ENCODE assay signal across 32 mouse cellular contexts in genomic region chr8:94440389-94440788, GRCm38 (mm10). TPM values are rescaled to one million over a fixed set of nuclear protein-coding genes. Genes with fewer than 3 reads are reported as not detected.
"Had no signal": no experiment of that assay in that cellular context is flagged by ENCODE, and none has a peak within 500 bp of the region (broad histone marks: within the 10 kb centered on the region; RNA-seq: fewer than 3 reads in every experiment).

No protein-coding gene starts in this region.

- H3K27ac ChIP-seq: limb, embryonic 10.5 days; limb, embryonic 12.5 days; limb, embryonic 13.5 days; limb, embryonic 15.5 days; liver, embryonic 12.5 days; liver, embryonic 13.5 days; liver, embryonic 14.5 days; liver, embryonic 15.5 days; lung, embryonic 15.5 days; macrophage; midbrain, embryonic 10.5 days; midbrain, embryonic 12.5 days; midbrain, embryonic 13.5 days; midbrain, embryonic 15.5 days had no signal

- DNase-seq: left cerebral cortex, postnatal 4 days; liver; liver, embryonic 13.5 days; liver, postnatal 0 days; lung, adult 18-20 months; lung, adult 2 months; lung, embryonic 14.5 days; lung, postnatal 10 days; lung, postnatal 14 days; lung, postnatal 36 days; lung, postnatal 4 days; midbrain, embryonic 14.5 days had no signal

- ATAC-seq: liver, embryonic 12.5 days; liver, postnatal 0 days; lung, postnatal 0 days; midbrain, embryonic 13.5 days; midbrain, embryonic 15.5 days; midbrain, embryonic 16.5 days had no signal

- H3K9me3 ChIP-seq: limb, embryonic 10.5 days; limb, embryonic 12.5 days; limb, embryonic 13.5 days; limb, embryonic 15.5 days; liver, embryonic 12.5 days; liver, embryonic 13.5 days; liver, embryonic 15.5 days; lung, embryonic 15.5 days; megakaryocyte, embryonic 14.5 days; midbrain, embryonic 10.5 days; midbrain, embryonic 12.5 days; midbrain, embryonic 13.5 days; midbrain, embryonic 15.5 days had no signal

- H3K4me1 ChIP-seq: limb, embryonic 10.5 days; limb, embryonic 12.5 days; limb, embryonic 13.5 days; limb, embryonic 15.5 days; liver, embryonic 12.5 days; liver, embryonic 13.5 days; liver, embryonic 15.5 days; lung, embryonic 15.5 days; midbrain, embryonic 10.5 days; midbrain, embryonic 12.5 days; midbrain, embryonic 13.5 days; midbrain, embryonic 15.5 days had no signal

- H3K27me3 ChIP-seq: limb, embryonic 15.5 days; lung, embryonic 15.5 days; midbrain, embryonic 13.5 days had no signal

- H3K9ac ChIP-seq: limb, embryonic 12.5 days; limb, embryonic 13.5 days; limb, embryonic 15.5 days; liver, embryonic 12.5 days; liver, embryonic 13.5 days; liver, embryonic 14.5 days; liver, embryonic 15.5 days; liver, postnatal 0 days; lung, embryonic 14.5 days; lung, embryonic 15.5 days; midbrain, embryonic 12.5 days; midbrain, embryonic 13.5 days; midbrain, embryonic 15.5 days had no signal

- H3K36me3 ChIP-seq: limb, embryonic 10.5 days; limb, embryonic 12.5 days; limb, embryonic 13.5 days; limb, embryonic 15.5 days; liver, embryonic 12.5 days; liver, embryonic 13.5 days; liver, embryonic 15.5 days; lung, embryonic 15.5 days; midbrain, embryonic 10.5 days; midbrain, embryonic 12.5 days; midbrain, embryonic 13.5 days; midbrain, embryonic 15.5 days had no signal

- H3K4me3 ChIP-seq: limb, embryonic 10.5 days; limb, embryonic 12.5 days; limb, embryonic 13.5 days; limb, embryonic 15.5 days; liver, embryonic 12.5 days; liver, embryonic 13.5 days; liver, embryonic 15.5 days; lung, embryonic 15.5 days; megakaryocyte, embryonic 14.5 days; midbrain, embryonic 10.5 days; midbrain, embryonic 12.5 days; midbrain, embryonic 13.5 days; midbrain, embryonic 15.5 days; myocyte had no signal

- H3K4me2 ChIP-seq: limb, embryonic 12.5 days; limb, embryonic 13.5 days; limb, embryonic 15.5 days; liver, embryonic 11.5 days; liver, embryonic 12.5 days; liver, embryonic 13.5 days; liver, embryonic 15.5 days; lung, embryonic 14.5 days; lung, embryonic 15.5 days; midbrain, embryonic 11.5 days; midbrain, embryonic 12.5 days; midbrain, embryonic 13.5 days; midbrain, embryonic 15.5 days had no signal

RNA-seq across cellular contexts. Expression of gene Nlrc5, which starts 6.2 kb away (rescaled TPM):
- polyA plus RNA-seq: limb, embryonic 10.5 days; liver, embryonic 11.5 days; midbrain, embryonic 11.5 days; neural tube, embryonic 11.5 days had no signal
